Mouse (Mus musculus) bone marrow, adult 2 months (tissue): ENCODE measurements around the gene Hadha.

Experiments
- CTCF ChIP-seq: fragments of 200-500 bp; IDR thresholded peaks from 2 replicates; pipeline ENCODE4 v1.5.1; 2011; ENCODE audit warnings: low read length, control low read depth; ENCODE audit not compliant: control insufficient read depth, insufficient read depth
- POLR2A ChIP-seq: fragments of 200-500 bp; IDR thresholded peaks from 2 replicates; pipeline ENCODE4 v1.6.1; 2011; ENCODE audit warnings: low read depth, mild to moderate bottlenecking, control low read depth, low read length, borderline replicate concordance; ENCODE audit not compliant: control insufficient read depth

DNA sequence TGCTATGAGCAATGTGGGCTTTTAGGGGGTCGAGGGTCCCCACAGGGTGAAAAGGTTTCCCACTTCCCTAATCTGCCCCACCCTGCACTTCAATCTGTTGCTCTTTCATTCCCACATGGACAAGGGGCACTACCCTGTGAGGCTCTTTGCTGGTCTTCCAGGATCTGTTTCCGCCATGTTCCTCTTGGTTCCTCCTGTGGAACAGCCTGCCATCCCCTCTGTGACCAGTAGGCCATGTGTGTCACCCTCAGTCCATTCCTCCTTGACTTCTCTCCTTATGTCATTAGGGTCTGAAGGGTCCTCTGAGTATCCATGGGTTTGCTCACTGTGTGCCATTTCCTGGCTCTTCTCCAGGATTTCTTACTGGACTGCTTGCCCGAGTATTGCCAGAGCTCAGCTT, 43.2 kb downstream of the Hadha start:
- no peak for TF ChIP-seq CTCF
- TF ChIP-seq POLR2A = no peak
